Mouse (Mus musculus) kidney, embryonic 14.5 days (tissue): ENCODE measurements around the gene Gm3448. TPM values are rescaled to one million over a fixed set of nuclear protein-coding genes. Genes with fewer than 3 reads are reported as not detected.
"Not testable (repeated sequence)": the region's sequence is repeated elsewhere in the genome, so short reads cannot be mapped to it uniquely, and the experiment has no call there.

Experiments
- ATAC-seq: fragments of 200-750 bp; cut with Nextera tagmentation; 2 replicates; pipeline ENCODE4 v1.8.0; 2017; ENCODE audit warnings: moderate number of reproducible peaks, mild to moderate bottlenecking, moderate TSS enrichment, moderate library complexity; ENCODE audit not compliant: low FRiP score, low TSS enrichment
- H3K27ac ChIP-seq: fragments of 300-500 bp; sonication (generic); 2 replicates; pipeline ENCODE4 v1.5.1; 2014; ENCODE audit warnings: low read depth, mild to moderate bottlenecking, low read length, moderate library complexity, mixed read lengths
- H3K27me3 ChIP-seq: fragments of 300-500 bp; sonication (generic); 2 replicates; pipeline ENCODE4 v1.6.1; 2014; ENCODE audit warnings: mild to moderate bottlenecking, low read length; ENCODE audit not compliant: control insufficient read depth, insufficient read depth
- H3K36me3 ChIP-seq: fragments of 300-500 bp; sonication (generic); 2 replicates; pipeline ENCODE4 v1.6.1; 2014; ENCODE audit warnings: low read length, mixed read lengths; ENCODE audit not compliant: control insufficient read depth, insufficient read depth
- H3K4me1 ChIP-seq: fragments of 300-500 bp; sonication (generic); 2 replicates; pipeline ENCODE4 v1.6.1; 2014; ENCODE audit warnings: low read length, mixed read lengths; ENCODE audit not compliant: control insufficient read depth, insufficient read depth
- H3K4me2 ChIP-seq: fragments of 300-500 bp; sonication (generic); replicated peaks from 2 replicates; pipeline ENCODE4 v1.6.1; 2014; ENCODE audit warnings: low read depth, mild to moderate bottlenecking, low read length
- H3K4me3 ChIP-seq: fragments of 300-500 bp; sonication (generic); 2 replicates; pipeline ENCODE4 v1.5.1; 2014; ENCODE audit warnings: mild to moderate bottlenecking, low read length
- H3K9ac ChIP-seq: fragments of 300-500 bp; sonication (generic); 2 replicates; pipeline ENCODE4 v1.6.1; 2014; ENCODE audit warnings: low read depth, mild to moderate bottlenecking, low read length, moderate library complexity
- H3K9me3 ChIP-seq: fragments of 300-500 bp; sonication (generic); 2 replicates; pipeline ENCODE4 v1.6.1; 2016; ENCODE audit warnings: low read length; ENCODE audit not compliant: control insufficient read depth
- WGBS: fragments of 180-500 bp; shearing (Covaris S2); extraction: QIAGEN DNeasy Blood & Tissue Kit; methylation state at CpG from one replicate; pipeline ENCODE4 v1.1.7; 2014; 5-methylcytosine and 5-hydroxymethylcytosine counted together
- polyA plus RNA-seq: library from polyadenylated mRNA; unstranded; fragments of >200 nt; fragmentation: Nextera tagmentation; extraction: Ambion mirVana; gene quantifications from 2 replicates; pipeline ENCODE4 v1.2.1, GENCODE M21; 2014

The Gm3448 gene
- polyA plus RNA-seq, 1 experiment from 2014 or later, result 4.0 TPM

DNA sequence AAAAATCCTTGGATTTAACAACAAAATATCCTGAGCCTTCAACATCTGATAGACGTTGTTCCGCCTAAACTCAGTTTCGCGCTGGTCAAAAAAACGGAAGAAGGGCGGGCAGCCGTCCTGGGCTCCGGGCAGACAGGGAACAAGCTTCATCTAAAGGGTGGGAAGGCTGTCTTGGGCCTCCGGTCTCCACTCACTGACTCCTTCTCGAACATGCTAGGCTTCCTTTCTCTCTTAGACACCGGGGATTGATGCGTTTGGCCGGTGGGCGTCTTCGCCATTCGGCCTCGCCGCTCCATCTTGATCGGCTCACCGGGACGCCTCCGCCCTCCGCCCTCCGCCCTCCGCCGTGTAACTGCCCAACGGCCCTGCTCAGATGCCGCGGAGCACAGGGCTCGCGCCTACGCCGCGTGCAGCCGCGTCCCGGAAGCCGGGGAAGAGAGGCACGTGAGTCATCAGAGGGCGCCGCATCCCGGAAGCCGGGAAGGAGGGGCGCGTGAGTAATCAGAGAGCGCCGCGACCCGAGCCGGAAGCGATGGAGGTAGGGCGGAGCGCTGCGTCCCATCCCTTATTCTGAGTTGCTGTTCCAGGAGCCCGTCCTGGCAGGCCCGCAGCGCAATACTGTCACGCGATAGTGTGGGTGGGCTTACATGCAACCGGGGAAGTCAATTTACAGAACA is 62.8 kb downstream of the Gm3448 start, which contains the start of the genes 9030025P20Rik and Gm3417:
TSS of gene 9030025P20Rik (plus strand) at position 107 of the 677 bp plus-strand sequence.
TSS of gene Gm3417 (minus strand) at position 429 of the 677 bp plus-strand sequence.
- not testable (repeated sequence) for H3K4me3 ChIP-seq, H3K9ac ChIP-seq, H3K4me2 ChIP-seq, H3K36me3 ChIP-seq, H3K27me3 ChIP-seq, H3K4me1 ChIP-seq, H3K9me3 ChIP-seq, H3K27ac ChIP-seq
- no CpG with 5 or more reads among the region's 60 CpGs for WGBS
- ATAC-seq, result peak; percentile 99

DNA sequence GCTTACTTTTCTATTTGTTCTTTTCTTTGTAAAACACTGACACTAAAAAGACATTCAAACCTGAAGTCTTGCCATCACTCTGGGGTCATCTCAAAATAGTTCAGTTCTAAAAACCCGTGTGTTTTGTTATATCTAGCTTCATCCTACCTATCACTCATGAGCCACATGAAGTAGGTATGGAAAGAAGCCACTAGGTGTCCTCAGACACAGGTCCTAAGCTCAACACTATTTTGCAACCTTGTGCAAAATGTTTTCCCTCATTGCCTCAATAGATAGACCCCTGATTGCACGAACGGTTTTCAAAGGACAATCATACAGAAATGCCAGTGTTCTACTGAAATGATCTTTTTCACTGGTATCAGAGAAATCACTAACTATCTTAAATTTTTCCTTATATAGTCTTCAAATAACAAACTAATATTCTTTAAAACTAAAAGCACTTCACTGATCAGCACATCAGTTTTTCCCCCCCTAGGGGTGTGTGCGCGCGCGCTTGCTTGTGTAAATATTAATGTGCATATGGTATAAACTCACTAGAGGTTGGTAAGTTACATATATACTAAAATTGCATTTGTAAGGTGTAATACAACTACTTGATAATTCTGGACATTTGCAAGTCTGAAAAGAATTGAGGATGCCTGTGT is 63.5 kb downstream of the Gm3448 start:
- H3K9ac ChIP-seq, H3K36me3 ChIP-seq, H3K4me2 ChIP-seq, H3K9me3 ChIP-seq, H3K4me1 ChIP-seq, H3K27me3 ChIP-seq, H3K27ac ChIP-seq, H3K4me3 ChIP-seq: not testable (repeated sequence)
- 3% methylated on average over 4 of the region's 7 CpGs for WGBS
- ATAC-seq, result peak; percentile 36

DNA sequence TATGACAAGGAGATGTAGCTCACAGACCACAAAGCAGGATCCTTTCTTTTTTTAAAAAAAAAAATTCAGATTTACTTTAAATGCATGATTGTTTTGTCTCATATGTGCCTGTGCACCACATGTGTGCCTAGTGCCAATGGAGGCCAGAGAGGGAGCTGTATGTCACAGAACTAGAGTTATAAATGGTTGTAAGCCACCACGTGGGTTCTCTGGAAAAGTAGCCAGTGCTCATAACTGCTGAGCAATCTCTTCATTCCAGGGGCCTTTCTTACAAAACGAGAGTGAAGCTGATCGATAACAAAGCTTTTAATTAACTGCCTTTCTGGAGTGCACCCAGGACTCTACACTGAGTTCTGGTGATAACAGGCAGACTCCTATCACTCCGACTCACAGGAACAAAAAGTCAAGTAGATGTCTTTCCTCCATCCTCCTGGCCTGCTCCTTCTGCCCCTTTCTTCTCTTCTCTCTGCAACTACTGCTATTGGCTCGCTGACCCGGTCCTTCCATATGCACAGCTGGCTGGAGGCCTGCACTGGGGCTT is 72.9 kb downstream of the Gm3448 start:
- H3K9me3 ChIP-seq, ATAC-seq, H3K4me1 ChIP-seq, H3K4me3 ChIP-seq, H3K4me2 ChIP-seq, H3K36me3 ChIP-seq, H3K9ac ChIP-seq, H3K27ac ChIP-seq, H3K27me3 ChIP-seq: not testable (repeated sequence)
- WGBS, result no CpG with 5 or more reads among the region's 6 CpGs

DNA sequence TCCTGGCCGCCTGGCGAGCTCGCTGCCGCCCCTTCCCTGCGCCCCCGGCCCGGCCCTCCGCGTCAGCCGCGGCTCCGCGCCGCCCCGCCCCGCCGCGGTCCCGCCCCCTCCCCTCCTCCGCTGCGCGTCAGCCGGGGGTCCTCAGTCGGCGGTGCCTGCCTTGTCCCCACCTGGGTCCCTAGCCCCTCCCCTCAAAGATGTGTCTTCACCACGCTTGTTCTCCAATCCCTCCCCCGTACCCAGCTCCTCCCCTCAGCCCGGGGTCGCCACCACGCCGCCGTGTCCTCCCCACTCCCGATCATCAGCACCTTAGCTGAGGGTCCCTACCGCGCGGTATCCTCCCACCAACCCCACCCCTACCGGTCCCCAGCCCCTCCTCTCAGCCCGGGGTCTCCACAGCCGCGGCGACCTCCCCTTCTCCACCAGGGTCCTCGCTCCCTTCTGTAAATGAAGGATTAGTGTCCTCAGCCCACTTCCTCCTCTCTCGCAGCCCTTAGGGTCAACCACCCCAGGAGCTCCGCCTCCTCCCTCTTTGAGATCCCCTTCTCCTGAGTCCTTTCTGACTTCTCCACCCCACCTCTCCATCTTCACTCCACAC is 79.7 kb downstream of the Gm3448 start:
- ATAC-seq, result peak; percentile 95
- WGBS, result no CpG with 5 or more reads among the region's 44 CpGs
- not testable (repeated sequence) for H3K4me3 ChIP-seq, H3K4me1 ChIP-seq, H3K36me3 ChIP-seq, H3K9ac ChIP-seq, H3K27me3 ChIP-seq, H3K27ac ChIP-seq, H3K9me3 ChIP-seq, H3K4me2 ChIP-seq

GRCm38 (mm10) chr17:14960951-14961556 is 80.3 kb downstream of the Gm3448 start, which contains the start of gene Phf10:
TSS of gene Phf10 (minus strand) at chr17:14961273.
- H3K36me3 ChIP-seq, H3K27me3 ChIP-seq, H3K4me1 ChIP-seq, H3K27ac ChIP-seq, H3K9me3 ChIP-seq: not testable (repeated sequence)
- Histone ChIP-seq H3K9ac (peak within 1 kb of the TSS; percentile 83), H3K4me2 (peak within 1 kb of the TSS; percentile 69), H3K4me3 (peak within 1 kb of the TSS; percentile 53)
- peak; percentile 86 for ATAC-seq
- 0% methylated on average over 19 of the region's 100 CpGs for WGBS

DNA sequence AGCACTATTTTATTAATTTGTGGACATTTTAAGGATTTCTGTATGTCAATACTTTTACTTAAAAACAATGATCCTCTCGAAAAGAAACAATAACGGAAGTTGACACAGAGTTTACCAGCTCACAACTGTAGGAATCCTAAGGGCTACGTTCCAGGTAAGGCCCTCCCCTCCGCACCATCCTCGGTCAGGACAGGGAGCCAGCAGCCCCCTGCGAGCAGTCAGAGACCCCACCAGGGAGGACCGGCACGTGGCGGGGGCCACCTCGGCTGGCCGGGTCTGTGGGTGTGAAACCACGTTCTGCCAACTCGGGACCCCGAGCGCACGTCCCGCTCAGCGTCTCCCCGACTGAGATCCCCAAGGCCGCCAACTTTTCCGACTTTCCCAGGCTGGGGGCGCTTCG is 80.8 kb downstream of the Gm3448 start:
- Histone ChIP-seq H3K9me3 (no peaks in the 10 kb centered on the region), H3K9ac (peak overlapping the region; percentile 83), H3K4me2 (peak overlapping the region; percentile 69), H3K36me3 (peaks cover 6% of the 10 kb centered on the region; the same call in 1 of the 2 replicates), H3K4me3 (peak overlapping the region; percentile 53), H3K4me1 (peaks cover 7% of the 10 kb centered on the region; the same call in 1 of the 2 replicates), H3K27ac (no peak overlapping the region), H3K27me3 (no peaks in the 10 kb centered on the region)
- ATAC-seq, result peak; percentile 8; the same call in 1 of the 2 replicates
- WGBS, result under 1% methylated on average over 20 of the region's 23 CpGs

- WGBS, result 29% methylated on average over 3 of the region's 3 CpGs
- peak overlapping the region; percentile 53 for H3K4me3 ChIP-seq
- H3K27ac ChIP-seq, result no peak overlapping the region
- peak overlapping the region; percentile 69 for H3K4me2 ChIP-seq
- H3K27me3 ChIP-seq, result no peaks in the 10 kb centered on the region
- no peak for ATAC-seq
- H3K9ac ChIP-seq, result peak overlapping the region; percentile 53; the same call in 1 of the 2 replicates
- peaks cover 6% of the 10 kb centered on the region; the same call in 1 of the 2 replicates for H3K36me3 ChIP-seq
- no peaks in the 10 kb centered on the region for H3K9me3 ChIP-seq
- peaks cover 7% of the 10 kb centered on the region; the same call in 1 of the 2 replicates for H3K4me1 ChIP-seq
These were observed 81.4 kb downstream of the Gm3448 start for GRCm38 (mm10) chr17:14959979-14960378.

GRCm38 (mm10) chr17:14958686-14959327 is 82.5 kb downstream of the Gm3448 start:
- Histone ChIP-seq H3K27me3 (no peaks in the 10 kb centered on the region), H3K9me3 (no peaks in the 10 kb centered on the region), H3K4me2 (no peak overlapping the region), H3K27ac (no peak overlapping the region), H3K4me3 (no peak overlapping the region), H3K9ac (no peak overlapping the region), H3K36me3 (peaks cover 17% of the 10 kb centered on the region; the same call in 1 of the 2 replicates), H3K4me1 (peaks cover 7% of the 10 kb centered on the region; the same call in 1 of the 2 replicates)
- no peak for ATAC-seq
- WGBS, result 91% methylated on average over 5 of the region's 5 CpGs
